ENCODE assay signal across 10 mouse cellular contexts in genomic region chr1:121398986-121399881, GRCm38 (mm10). TPM values are rescaled to one million over a fixed set of nuclear protein-coding genes. Genes with fewer than 3 reads are reported as not detected.
A peak's percentile ranks its signal among the peaks of the same experiment; 100 is the strongest.
DNase-seq lines count a peak whose midpoint lies in the region; ATAC-seq and TF ChIP-seq lines count a peak whose summit lies in the region.
"Had no signal": no experiment of that assay in that cellular context is flagged by ENCODE, and none has a peak within 500 bp of the region (broad histone marks: within the 10 kb centered on the region; RNA-seq: fewer than 3 reads in every experiment).

No protein-coding gene starts in this region.

- no peak for TF ChIP-seq CTCF in hindbrain, postnatal 0 days (IDR thresholded peaks at IDR 0.05; ENCODE audit: low read depth)

- peak overlapping the region; percentile 9 for H3K27ac ChIP-seq in embryonic facial prominence, embryonic 15.5 days (replicated peaks)
- no peak overlapping the region for H3K27ac ChIP-seq in hindbrain, postnatal 0 days
- H3K27ac ChIP-seq: embryonic facial prominence, embryonic 12.5 days had no signal

- no peak overlapping the region for H3K4me3 ChIP-seq in embryonic facial prominence, embryonic 15.5 days (replicated peaks)
- H3K4me3 ChIP-seq in hindbrain, postnatal 0 days (ENCODE audit: low read length), result no peak overlapping the region
- H3K4me3 ChIP-seq: embryonic facial prominence, embryonic 12.5 days had no signal

- peaks cover 11% of the 10 kb centered on the region; the same call in 1 of the 2 replicates for H3K4me1 ChIP-seq in embryonic facial prominence, embryonic 15.5 days
- no peaks in the 10 kb centered on the region for H3K4me1 ChIP-seq in hindbrain, postnatal 0 days (ENCODE audit: insufficient read depth, low read length)
- H3K4me1 ChIP-seq: embryonic facial prominence, embryonic 12.5 days had no signal

- H3K9me3 ChIP-seq in embryonic facial prominence, embryonic 15.5 days (replicated peaks), result no peaks in the 10 kb centered on the region
- H3K9me3 ChIP-seq in hindbrain, postnatal 0 days (ENCODE audit: low read length), result no peaks in the 10 kb centered on the region
- H3K9me3 ChIP-seq: embryonic facial prominence, embryonic 12.5 days had no signal

- peak; percentile 29 to 37 for DNase-seq in heart, adult 18-20 months
- no peak for DNase-seq in heart, postnatal 36 days
- DNase-seq in 3134 (ENCODE audit: extremely low read depth, insufficient read length, low spot score), result peak; percentile 73
- peak; percentile 60 for DNase-seq in hindbrain, postnatal 0 days (ENCODE audit: low spot score)
- no peak for DNase-seq in left cerebral cortex, adult 18-20 months (ENCODE audit: low spot score in 2 of 2)
- no peak for DNase-seq in spleen, adult 18-20 months
- DNase-seq: liver had no signal

- peak; percentile 52; the same call in 1 of the 2 replicates for ATAC-seq in embryonic facial prominence, embryonic 15.5 days (ENCODE audit: insufficient number of reproducible peaks, low FRiP score, low TSS enrichment, low read depth)
- ATAC-seq in hindbrain, postnatal 0 days, result 0 out of 2 replicates have a peak, but pooled peaks have one; percentile 48
- no peak for ATAC-seq in CD4-positive, CD25-positive, alpha-beta regulatory T cell, adult 4 months

- H3K4me2 ChIP-seq in embryonic facial prominence, embryonic 15.5 days (replicated peaks), result 0 out of 2 replicates have a peak overlapping the region, but pooled peaks have one; percentile 10
- H3K4me2 ChIP-seq in hindbrain, postnatal 0 days (ENCODE audit: low read depth, low read length), result peak overlapping the region; percentile 14; the same call in 1 of the 2 replicates
- H3K4me2 ChIP-seq: embryonic facial prominence, embryonic 12.5 days had no signal

- H3K36me3 ChIP-seq in embryonic facial prominence, embryonic 15.5 days, result no peaks in the 10 kb centered on the region
- H3K36me3 ChIP-seq in hindbrain, postnatal 0 days (ENCODE audit: insufficient read depth, low read length), result no peaks in the 10 kb centered on the region
- H3K36me3 ChIP-seq: embryonic facial prominence, embryonic 12.5 days had no signal

- intact Hi-C loops in heart, postnatal 36 days (cut with DNase I), result loop anchor here (5.0 kb wide), 2 partner anchors 72 to 217 kb away; no protein-coding TSS in a partner anchor

- no peaks in the 10 kb centered on the region for H3K27me3 ChIP-seq in embryonic facial prominence, embryonic 15.5 days
- H3K27me3 ChIP-seq in hindbrain, postnatal 0 days (ENCODE audit: insufficient read depth, low read length), result no peaks in the 10 kb centered on the region
- H3K27me3 ChIP-seq: embryonic facial prominence, embryonic 12.5 days had no signal

- WGBS in embryonic facial prominence, embryonic 15.5 days, result 37% methylated on average over 14 of the region's 14 CpGs
- 38% methylated on average over 14 of the region's 14 CpGs for WGBS in hindbrain, postnatal 0 days

- H3K9ac ChIP-seq in embryonic facial prominence, embryonic 15.5 days, result no peak overlapping the region
- H3K9ac ChIP-seq in hindbrain, postnatal 0 days (replicated peaks; ENCODE audit: low read length), result no peak overlapping the region
- H3K9ac ChIP-seq: embryonic facial prominence, embryonic 12.5 days had no signal

RNA-seq across cellular contexts. Expression of gene Ccdc93, which starts 31.6 kb away (rescaled TPM):
- total RNA-seq in heart, adult 18-20 months (2021), result 10 to 100 TPM; 14.5 to 15.0 TPM
- total RNA-seq in heart, postnatal 36 days (2021), result 10 to 100 TPM; 12.4 to 14.5 TPM
- 11.9 and 12.3 TPM in 2 replicates for polyA plus RNA-seq in embryonic facial prominence, embryonic 15.5 days (2015; fragmentation: Nextera tagmentation; extraction: Ambion mirVana)
- total RNA-seq in hindbrain, postnatal 0 days (2014; rRNA removed), result 14.6 and 15.4 TPM in 2 replicates
- polyA plus RNA-seq in hindbrain, postnatal 0 days (2015; fragmentation: Nextera tagmentation; extraction: Ambion mirVana), result 6.1 and 7.4 TPM in 2 replicates
- 10 to 100 TPM; 23.6 to 27.2 TPM for total RNA-seq in left cerebral cortex, adult 18-20 months (2021)
- 10 to 100 TPM; 16.1 to 17.6 TPM for polyA plus RNA-seq in CD4-positive, CD25-positive, alpha-beta regulatory T cell, adult 4 months (2017; shearing (Covaris generic))

Comparison
In these comparisons a context has a peak if more than half of its experiments do, and no peak if none do; other contexts are left out.
1. DNase-seq: peak in heart, adult 18-20 months (2 of 2), 3134 (single experiment) and hindbrain, postnatal 0 days (single experiment); none in heart, postnatal 36 days (0 of 2), left cerebral cortex, adult 18-20 months (0 of 2) and spleen, adult 18-20 months (0 of 2).